Mouse (Mus musculus) hindbrain, embryonic 16.5 days (tissue): ENCODE measurements around the gene Mrpl4. TPM values are rescaled to one million over a fixed set of nuclear protein-coding genes. Genes with fewer than 3 reads are reported as not detected.

ENCODE experiments used
- ATAC-seq: fragments of 200-750 bp; cut with Nextera tagmentation; 2 replicates; pipeline ENCODE4 v1.8.0; 2017; ENCODE audit warnings: moderate TSS enrichment, moderate library complexity
- H3K27ac ChIP-seq: fragments of 300-500 bp; sonication (generic); 2 replicates; pipeline ENCODE4 v1.5.1; 2014; ENCODE audit warnings: low read depth, mild to moderate bottlenecking, control low read depth, low read length, moderate library complexity
- H3K27me3 ChIP-seq: fragments of 300-500 bp; sonication (generic); replicated peaks from 2 replicates; pipeline ENCODE4 v1.6.1; 2014; ENCODE audit warnings: low read length; ENCODE audit not compliant: control insufficient read depth, insufficient read depth
- H3K36me3 ChIP-seq: fragments of 300-500 bp; sonication (generic); 2 replicates; pipeline ENCODE4 v1.6.1; 2014; ENCODE audit warnings: mild to moderate bottlenecking, low read length, moderate library complexity, mixed read lengths; ENCODE audit not compliant: control insufficient read depth, insufficient read depth
- H3K4me1 ChIP-seq: fragments of 300-500 bp; sonication (generic); 2 replicates; pipeline ENCODE4 v1.6.1; 2014; ENCODE audit warnings: low read depth, low read length; ENCODE audit not compliant: control insufficient read depth, insufficient read depth
- H3K4me2 ChIP-seq: fragments of 300-500 bp; sonication (generic); 2 replicates; pipeline ENCODE4 v1.6.1; 2014; ENCODE audit warnings: mild to moderate bottlenecking, low read length, control low read depth, moderate library complexity
- H3K4me3 ChIP-seq: fragments of 300-500 bp; sonication (generic); 2 replicates; pipeline ENCODE4 v1.5.1; 2014; ENCODE audit warnings: mild to moderate bottlenecking, low read length, control low read depth, moderate library complexity
- H3K9ac ChIP-seq: fragments of 300-500 bp; sonication (generic); 2 replicates; pipeline ENCODE4 v1.6.1; 2014; ENCODE audit warnings: low read depth, mild to moderate bottlenecking, control low read depth, low read length, moderate library complexity
- H3K9me3 ChIP-seq: fragments of 300-500 bp; sonication (generic); 2 replicates; pipeline ENCODE4 v1.6.1; 2014; ENCODE audit warnings: mild to moderate bottlenecking, low read length, moderate library complexity; ENCODE audit not compliant: control insufficient read depth
- WGBS: fragments of 180-500 bp; shearing (Covaris S2); extraction: QIAGEN DNeasy Blood & Tissue Kit; methylation state at CpG from one replicate; pipeline ENCODE4 v1.1.7; 2014; 5-methylcytosine and 5-hydroxymethylcytosine counted together
- polyA plus RNA-seq: library from polyadenylated mRNA; unstranded; fragments of >200 nt; fragmentation: Nextera tagmentation; extraction: Ambion mirVana; gene quantifications from 2 replicates; pipeline ENCODE4 v1.2.1, GENCODE M21; 2015

Gene Mrpl4
- polyA plus RNA-seq, 1 experiment from 2014 or later: 114 TPM

DNA sequence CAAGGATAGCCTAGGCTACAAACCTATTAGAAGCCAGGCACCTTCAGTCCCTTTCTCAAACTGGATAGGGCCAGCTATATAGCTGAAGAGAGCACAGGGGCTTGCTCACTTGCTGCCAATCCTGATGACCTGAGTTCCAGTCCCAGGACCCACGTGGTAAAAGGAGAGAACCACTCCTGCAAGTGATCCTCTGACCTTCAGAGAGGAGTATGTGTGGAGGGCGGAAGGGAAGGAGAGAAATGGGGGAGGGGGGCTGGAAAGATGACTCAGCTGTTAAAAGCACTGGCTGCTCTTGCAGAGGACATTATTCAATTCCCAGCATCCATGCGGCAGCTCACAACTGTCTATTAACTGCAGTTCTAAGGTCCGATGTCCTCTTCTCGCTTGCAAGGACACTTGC lies 23.4 kb upstream of the Mrpl4 start:
- Histone ChIP-seq H3K4me2 (no peak overlapping the region), H3K27ac (no peak overlapping the region), H3K4me1 (peaks cover 14% of the 10 kb centered on the region), H3K9me3 (no peaks in the 10 kb centered on the region), H3K4me3 (no peak overlapping the region), H3K27me3 (no peaks in the 10 kb centered on the region), H3K9ac (no peak overlapping the region), H3K36me3 (no peaks in the 10 kb centered on the region)
- 71% methylated on average over 5 of the region's 5 CpGs for WGBS
- no peak for ATAC-seq

DNA sequence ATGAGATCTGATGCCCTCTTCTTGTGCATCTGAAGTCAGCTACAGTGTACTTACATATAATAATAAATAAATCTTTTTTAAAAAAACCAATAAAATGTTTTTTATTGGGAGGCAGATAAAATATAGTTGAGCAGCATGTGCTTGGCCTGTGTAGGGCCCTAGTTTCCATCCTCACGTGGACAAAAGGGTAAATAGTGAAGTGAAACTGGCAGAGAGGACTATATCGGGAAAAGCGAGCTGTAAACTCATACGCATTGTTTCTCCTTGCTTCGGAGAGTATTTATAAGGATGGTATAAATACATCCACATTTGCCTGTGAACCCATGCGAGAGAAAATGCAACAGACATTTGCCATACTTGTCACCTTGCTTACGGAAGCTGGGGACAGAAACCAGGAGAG lies 22.8 kb upstream of the Mrpl4 start:
- no peak for ATAC-seq
- no peaks in the 10 kb centered on the region for H3K9me3 ChIP-seq
- no peak overlapping the region for H3K4me3 ChIP-seq
- H3K27ac ChIP-seq: no peak overlapping the region
- H3K4me2 ChIP-seq: no peak overlapping the region
- H3K27me3 ChIP-seq: no peaks in the 10 kb centered on the region
- no peak overlapping the region for H3K9ac ChIP-seq
- peaks cover 12% of the 10 kb centered on the region for H3K4me1 ChIP-seq
- WGBS: 87% methylated on average over 7 of the region's 7 CpGs
- H3K36me3 ChIP-seq: no peaks in the 10 kb centered on the region

DNA sequence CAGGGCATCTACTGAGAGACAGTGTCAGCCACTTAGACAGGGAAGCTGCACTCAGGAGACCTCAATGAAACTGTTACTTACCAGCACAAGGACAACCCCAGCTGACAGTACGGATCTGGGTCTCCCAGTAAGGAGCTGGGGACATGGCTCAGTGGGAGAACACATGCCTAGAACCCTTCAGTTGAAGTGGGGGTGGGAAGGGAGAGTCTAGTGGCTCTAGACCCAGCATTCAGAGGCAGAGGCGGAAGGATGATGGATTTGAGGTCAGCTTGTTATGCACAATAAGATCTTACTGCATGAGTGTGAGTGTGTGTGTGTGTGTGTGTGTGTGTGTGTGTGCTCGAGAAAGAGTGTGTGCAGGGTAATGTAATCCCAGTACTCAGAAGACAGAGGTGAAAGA lies 20.4 kb upstream of the Mrpl4 start:
- no peak for ATAC-seq
- Histone ChIP-seq H3K36me3 (no peaks in the 10 kb centered on the region), H3K27ac (no peak overlapping the region), H3K4me1 (no peaks in the 10 kb centered on the region), H3K4me3 (no peak overlapping the region), H3K4me2 (no peak overlapping the region), H3K9me3 (no peaks in the 10 kb centered on the region), H3K9ac (no peak overlapping the region), H3K27me3 (no peaks in the 10 kb centered on the region)
- 78% methylated on average over 3 of the region's 3 CpGs for WGBS

DNA sequence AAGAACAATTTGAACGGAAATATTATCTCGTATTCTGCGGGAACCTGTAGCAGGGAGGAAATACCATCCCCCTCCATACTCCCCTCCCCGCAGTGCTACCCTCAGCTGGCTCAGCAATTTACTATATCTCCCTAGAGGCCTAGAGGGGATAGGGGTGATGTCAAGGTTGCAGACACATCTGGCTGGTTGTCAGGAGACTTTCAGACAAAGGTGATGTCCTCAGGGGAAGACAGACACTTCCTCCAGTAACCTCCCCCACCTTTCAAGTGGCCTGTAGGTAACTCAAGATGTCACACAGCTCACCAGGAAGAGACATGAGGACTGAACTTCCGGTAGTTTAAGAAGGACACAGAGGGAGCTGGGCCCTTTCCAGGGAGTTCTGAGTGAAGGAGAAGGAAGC lies 19.4 kb upstream of the Mrpl4 start:
- Histone ChIP-seq H3K4me1 (no peaks in the 10 kb centered on the region), H3K4me2 (no peak overlapping the region), H3K27ac (no peak overlapping the region), H3K4me3 (no peak overlapping the region), H3K9me3 (no peaks in the 10 kb centered on the region), H3K27me3 (no peaks in the 10 kb centered on the region), H3K36me3 (no peaks in the 10 kb centered on the region), H3K9ac (no peak overlapping the region)
- 67% methylated on average over 5 of the region's 5 CpGs for WGBS
- no peak for ATAC-seq

DNA sequence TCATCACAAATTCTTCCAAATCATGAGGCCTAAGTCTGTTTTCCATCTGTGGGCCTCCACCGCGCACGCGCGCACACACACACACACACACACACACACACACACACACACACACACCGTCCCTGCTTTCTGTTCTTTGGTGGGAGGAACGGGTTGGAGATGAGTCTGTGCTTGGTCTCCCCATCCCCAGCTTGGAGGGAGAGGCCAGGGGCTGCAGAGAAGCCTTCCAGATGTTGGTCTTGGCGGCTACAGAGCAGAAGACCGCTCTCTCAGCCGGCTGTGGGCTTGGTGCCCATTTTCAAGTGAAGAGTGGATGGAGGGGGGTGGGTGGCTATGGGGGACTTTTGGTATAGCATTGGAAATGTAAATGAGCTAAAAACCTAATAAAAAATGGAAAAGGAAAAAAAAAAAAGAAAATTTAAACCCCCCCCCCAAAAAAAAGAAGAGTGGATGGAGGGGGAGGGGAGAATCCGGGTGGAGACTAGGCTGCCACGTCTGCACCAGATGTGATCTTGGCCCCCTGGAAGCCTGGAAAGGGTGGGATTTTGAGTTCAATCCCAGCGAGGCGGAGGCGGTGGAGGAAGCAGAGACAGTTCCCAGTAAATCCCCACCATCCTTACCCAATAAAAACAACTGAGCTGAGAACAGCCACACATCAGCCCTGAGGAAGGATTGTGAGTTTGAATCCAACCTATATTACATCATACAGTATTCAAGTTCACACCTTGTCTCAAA lies 15.4 kb upstream of the Mrpl4 start:
- Histone ChIP-seq H3K9me3 (no peaks in the 10 kb centered on the region), H3K4me2 (no peak overlapping the region), H3K27me3 (no peaks in the 10 kb centered on the region; the same call in 1 of the 2 replicates), H3K9ac (no peak overlapping the region), H3K36me3 (no peaks in the 10 kb centered on the region), H3K4me1 (no peaks in the 10 kb centered on the region), H3K4me3 (no peak overlapping the region), H3K27ac (no peak overlapping the region)
- WGBS: 66% methylated on average over 15 of the region's 15 CpGs
- ATAC-seq: no peak

DNA sequence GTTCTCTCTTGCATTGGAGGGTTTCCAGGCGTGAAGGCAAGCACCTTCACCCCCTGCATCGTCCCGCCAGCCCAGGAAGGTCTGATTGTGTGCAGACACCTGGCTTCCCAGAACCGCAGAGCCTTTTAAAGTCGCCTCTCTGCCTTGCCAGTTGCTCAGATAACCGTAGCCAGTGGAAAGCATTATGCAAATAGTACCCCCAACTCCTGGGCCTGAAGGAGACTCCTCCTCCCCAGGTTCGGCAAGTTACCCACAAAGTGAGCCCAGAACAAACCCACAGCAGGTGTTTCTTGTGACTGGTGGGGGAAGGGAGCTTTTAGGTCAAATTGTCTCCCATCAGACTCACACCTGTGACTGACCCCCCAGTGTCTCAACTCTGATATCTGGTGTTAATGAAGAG lies 14.6 kb upstream of the Mrpl4 start:
- WGBS: 31% methylated on average over 7 of the region's 7 CpGs
- Histone ChIP-seq H3K27me3 (no peaks in the 10 kb centered on the region; the same call in 1 of the 2 replicates), H3K9me3 (no peaks in the 10 kb centered on the region)

DNA sequence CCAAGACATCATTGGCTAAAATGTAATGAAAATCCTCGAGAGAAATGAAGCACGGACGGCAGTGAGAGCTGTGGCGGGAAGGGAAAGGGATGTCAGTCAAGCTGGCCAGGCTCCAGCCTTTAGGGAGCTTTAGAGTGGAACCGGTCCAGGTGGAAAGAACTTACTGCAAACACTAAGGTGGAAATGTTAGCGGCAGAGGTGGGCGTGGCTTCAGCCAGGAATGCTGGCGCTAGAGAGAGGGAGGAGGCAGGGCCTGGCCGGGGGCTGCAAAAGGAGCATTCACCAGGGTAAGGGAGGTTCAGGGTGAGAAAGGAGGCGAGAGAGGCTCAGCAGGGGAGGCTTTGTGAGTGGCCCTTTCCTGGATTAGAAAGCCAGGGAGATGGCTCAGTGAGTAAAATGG lies 11.7 kb upstream of the Mrpl4 start:
- Histone ChIP-seq H3K4me3 (0 out of 2 replicates have a peak overlapping the region, but pooled peaks have one; percentile 2), H3K27ac (no peak overlapping the region), H3K4me1 (no peaks in the 10 kb centered on the region), H3K27me3 (no peaks in the 10 kb centered on the region; the same call in 1 of the 2 replicates), H3K36me3 (no peaks in the 10 kb centered on the region), H3K9ac (peak overlapping the region; percentile 21; the same call in 1 of the 2 replicates), H3K9me3 (no peaks in the 10 kb centered on the region), H3K4me2 (peak overlapping the region; percentile 25)
- ATAC-seq: no peak
- whole genome bisulfite sequencing: 6% methylated on average over 10 of the region's 10 CpGs

More for the DNA sequence above, 14.6 kb upstream of the Mrpl4 start:
- Histone ChIP-seq H3K4me3 (no peak overlapping the region), H3K36me3 (no peaks in the 10 kb centered on the region), H3K27ac (no peak overlapping the region), H3K4me1 (no peaks in the 10 kb centered on the region), H3K9ac (no peak overlapping the region), H3K4me2 (no peak overlapping the region)
- no peak for ATAC-seq

DNA sequence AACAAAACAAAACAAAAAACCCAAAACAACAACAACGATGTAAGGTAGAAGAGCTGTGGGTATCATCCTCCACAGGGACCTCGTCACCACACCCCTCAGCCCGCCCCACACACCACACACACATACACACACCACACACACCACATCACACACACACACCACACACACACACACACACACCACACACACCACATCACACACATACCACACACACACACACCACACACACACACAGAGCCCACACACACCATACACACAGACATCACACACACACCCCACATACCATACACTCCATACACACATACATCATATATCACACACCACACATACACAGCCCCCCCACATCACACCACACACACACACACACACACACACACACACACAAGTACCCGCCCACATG lies 11.0 kb upstream of the Mrpl4 start:
- Histone ChIP-seq H3K4me3 (no peak overlapping the region), H3K4me1 (no peaks in the 10 kb centered on the region), H3K36me3 (no peaks in the 10 kb centered on the region), H3K9me3 (no peaks in the 10 kb centered on the region), H3K27me3 (no peaks in the 10 kb centered on the region; the same call in 1 of the 2 replicates), H3K27ac (no peak overlapping the region), H3K9ac (no peak overlapping the region), H3K4me2 (no peak overlapping the region)
- 97% methylated on average over 4 of the region's 4 CpGs for WGBS
- no peak; the same call in 1 of the 2 replicates for ATAC-seq

DNA sequence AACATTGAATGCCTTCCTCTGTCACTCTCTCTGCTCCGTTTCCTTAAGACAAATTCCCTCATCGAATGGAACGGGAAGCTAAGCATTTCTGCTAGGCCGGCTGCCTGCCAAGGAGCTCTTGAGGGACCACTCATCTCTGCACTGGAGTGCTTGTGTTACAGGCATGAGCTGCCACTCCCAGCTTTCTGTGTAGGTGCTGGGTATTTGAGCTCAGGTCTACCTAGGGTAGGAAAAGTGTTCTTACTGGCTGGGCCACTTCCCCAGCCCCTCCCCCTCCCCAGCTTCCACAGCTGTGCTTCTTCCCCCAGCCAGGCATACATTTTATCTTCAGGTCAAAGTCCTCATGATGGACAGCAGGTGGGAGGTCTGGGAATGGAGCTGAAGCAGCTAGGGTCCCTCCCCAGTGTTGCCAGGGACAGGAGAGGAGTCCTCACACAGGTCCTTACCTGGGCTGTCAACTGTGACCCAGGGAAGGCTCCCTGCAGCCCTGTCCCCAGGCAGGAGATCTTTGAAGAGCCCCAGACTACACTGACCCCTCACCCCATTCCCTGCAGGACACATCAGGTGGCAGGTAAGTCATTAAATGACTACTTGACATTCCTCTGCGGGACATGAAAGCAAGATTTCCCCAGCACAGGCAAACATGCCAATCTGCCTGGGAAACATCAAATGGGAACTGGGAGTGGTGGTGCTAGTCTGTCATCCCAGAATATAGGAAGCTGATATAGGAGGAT lies 9.2 kb upstream of the Mrpl4 start:
- WGBS: 59% methylated on average over 5 of the region's 5 CpGs
- H3K9ac ChIP-seq: no peak overlapping the region
- H3K27ac ChIP-seq: no peak overlapping the region
- H3K4me3 ChIP-seq: no peak overlapping the region
- no peaks in the 10 kb centered on the region for H3K9me3 ChIP-seq
- H3K4me1 ChIP-seq: no peaks in the 10 kb centered on the region
- H3K4me2 ChIP-seq: no peak overlapping the region
- no peaks in the 10 kb centered on the region; the same call in 1 of the 2 replicates for H3K27me3 ChIP-seq
- no peak for ATAC-seq
- no peaks in the 10 kb centered on the region for H3K36me3 ChIP-seq
